Mouse (Mus musculus) midbrain, embryonic 12.5 days (tissue): Measurements from ENCODE around the gene Zfp513. TPM values are rescaled to one million over a fixed set of nuclear protein-coding genes. Genes with fewer than 3 reads are reported as not detected.

Experiments used
- ATAC-seq: fragments of 200-750 bp; cut with Nextera tagmentation; 2 replicates; pipeline ENCODE4 v1.8.0; 2017; ENCODE audit warnings: low read depth, moderate TSS enrichment, moderate library complexity; ENCODE audit not compliant: low FRiP score
- H3K27ac ChIP-seq: fragments of 300-500 bp; sonication (generic); replicated peaks from 2 replicates; pipeline ENCODE4 v1.5.1; 2016; ENCODE audit warnings: mild to moderate bottlenecking
- H3K27me3 ChIP-seq: fragments of 300-500 bp; sonication (generic); 2 replicates; pipeline ENCODE4 v1.6.1; 2016; ENCODE audit warnings: mild to moderate bottlenecking
- H3K36me3 ChIP-seq: fragments of 300-500 bp; sonication (generic); 2 replicates; pipeline ENCODE4 v1.6.1; 2016
- H3K4me1 ChIP-seq: fragments of 300-500 bp; sonication (generic); 2 replicates; pipeline ENCODE4 v1.6.1; 2016
- H3K4me2 ChIP-seq: fragments of 300-500 bp; sonication (generic); replicated peaks from 2 replicates; pipeline ENCODE4 v1.6.1; 2016; ENCODE audit warnings: mild to moderate bottlenecking, moderate library complexity
- H3K4me3 ChIP-seq: fragments of 300-500 bp; sonication (generic); 2 replicates; pipeline ENCODE4 v1.5.1; 2016; ENCODE audit warnings: mild to moderate bottlenecking
- H3K9ac ChIP-seq: fragments of 300-500 bp; sonication (generic); replicated peaks from 2 replicates; pipeline ENCODE4 v1.6.1; 2016; ENCODE audit warnings: mild to moderate bottlenecking, moderate library complexity
- H3K9me3 ChIP-seq: fragments of 300-500 bp; sonication (generic); 2 replicates; pipeline ENCODE4 v1.6.1; 2016; ENCODE audit warnings: mild to moderate bottlenecking
- WGBS: fragments of 180-500 bp; shearing (Covaris S2); methylation state at CpG from one replicate; pipeline ENCODE4 v1.1.7; 2016; 5-methylcytosine and 5-hydroxymethylcytosine counted together
- polyA plus RNA-seq: library from polyadenylated mRNA; unstranded; fragments of >200 nt; fragmentation: Nextera tagmentation; extraction: Ambion mirVana; gene quantifications from 2 replicates; pipeline ENCODE4 v1.2.1, GENCODE M21; 2016

Zfp513 gene
- polyA plus RNA-seq, 1 experiment from 2014 or later, result 22.0 TPM

- H3K9ac ChIP-seq, result no peak overlapping the region
- ATAC-seq, result no peak
- H3K27ac ChIP-seq, result no peak overlapping the region
- peaks cover 74% of the 10 kb centered on the region for H3K36me3 ChIP-seq
- no peak overlapping the region for H3K4me3 ChIP-seq
- no peaks in the 10 kb centered on the region for H3K27me3 ChIP-seq
- peaks cover 31% of the 10 kb centered on the region for H3K4me1 ChIP-seq
- WGBS, result 90% methylated on average over 5 of the region's 5 CpGs
- H3K4me2 ChIP-seq, result no peak overlapping the region
- peaks cover 5% of the 10 kb centered on the region for H3K9me3 ChIP-seq
These were observed 3.3 kb downstream of the Zfp513 start for GRCm38 (mm10) chr5:31198616-31199320.

DNA sequence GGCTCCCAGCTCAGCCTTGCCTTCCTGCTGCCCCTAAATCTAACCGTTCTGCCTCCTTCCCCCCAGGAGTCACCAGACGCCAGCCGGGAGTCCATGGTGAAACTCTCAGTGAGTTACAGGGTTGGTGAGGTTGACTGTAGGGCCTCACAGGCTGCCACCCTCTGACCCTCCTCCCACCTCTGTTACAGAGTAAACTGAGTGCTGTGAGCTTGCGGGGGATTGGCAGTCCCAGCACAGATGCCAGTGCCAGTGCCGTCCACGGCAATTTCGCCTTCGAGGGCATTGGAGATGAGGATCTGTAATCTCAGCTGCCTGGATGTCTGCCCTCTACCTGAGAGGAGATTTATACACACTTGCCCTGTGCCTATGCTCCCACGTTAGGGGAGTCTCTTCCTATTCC, 3.9 kb downstream of the Zfp513 start:
- H3K36me3 ChIP-seq, result peaks cover 68% of the 10 kb centered on the region
- no peaks in the 10 kb centered on the region for H3K27me3 ChIP-seq
- ATAC-seq, result no peak
- no peak overlapping the region for H3K27ac ChIP-seq
- no peak overlapping the region for H3K4me3 ChIP-seq
- 89% methylated on average over 9 of the region's 9 CpGs for WGBS
- H3K9ac ChIP-seq, result no peak overlapping the region
- peaks cover 32% of the 10 kb centered on the region for H3K4me1 ChIP-seq
- no peak overlapping the region for H3K4me2 ChIP-seq
- H3K9me3 ChIP-seq, result peaks cover 5% of the 10 kb centered on the region

DNA sequence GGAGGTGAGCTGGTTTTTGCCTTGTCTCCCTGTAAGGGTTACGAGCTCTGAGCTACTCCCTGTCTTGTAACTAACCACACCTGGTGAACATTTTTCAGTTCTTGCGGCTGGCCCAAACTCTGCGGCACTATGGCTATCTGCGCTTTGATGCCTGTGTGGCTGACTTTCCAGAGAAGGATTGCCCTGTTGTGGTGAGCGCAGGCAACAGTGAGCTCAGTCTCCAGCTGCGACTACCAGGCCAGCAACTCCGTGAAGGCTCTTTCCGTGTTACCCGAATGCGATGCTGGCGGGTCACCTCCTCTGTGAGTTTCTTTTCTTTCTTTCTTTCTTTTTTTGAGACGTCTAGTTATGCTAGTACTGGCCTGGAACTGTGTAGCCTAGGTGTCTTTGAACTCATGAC, 5.0 kb downstream of the Zfp513 start:
- Histone ChIP-seq H3K9me3 (peaks cover 5% of the 10 kb centered on the region), H3K27me3 (no peaks in the 10 kb centered on the region), H3K9ac (no peak overlapping the region), H3K36me3 (peaks cover 62% of the 10 kb centered on the region), H3K4me3 (no peak overlapping the region), H3K27ac (no peak overlapping the region), H3K4me1 (peaks cover 30% of the 10 kb centered on the region), H3K4me2 (no peak overlapping the region)
- ATAC-seq, result no peak
- 95% methylated on average over 12 of the region's 12 CpGs for WGBS

- Histone ChIP-seq H3K27ac (no peak overlapping the region), H3K27me3 (no peaks in the 10 kb centered on the region), H3K9me3 (peaks cover 5% of the 10 kb centered on the region), H3K9ac (no peak overlapping the region), H3K4me1 (peaks cover 32% of the 10 kb centered on the region), H3K4me3 (no peak overlapping the region), H3K36me3 (peaks cover 62% of the 10 kb centered on the region), H3K4me2 (no peak overlapping the region)
- WGBS, result 95% methylated on average over 10 of the region's 10 CpGs
- ATAC-seq, result no peak
These were observed 5.9 kb downstream of the Zfp513 start for GRCm38 (mm10) chr5:31196207-31196606.

DNA sequence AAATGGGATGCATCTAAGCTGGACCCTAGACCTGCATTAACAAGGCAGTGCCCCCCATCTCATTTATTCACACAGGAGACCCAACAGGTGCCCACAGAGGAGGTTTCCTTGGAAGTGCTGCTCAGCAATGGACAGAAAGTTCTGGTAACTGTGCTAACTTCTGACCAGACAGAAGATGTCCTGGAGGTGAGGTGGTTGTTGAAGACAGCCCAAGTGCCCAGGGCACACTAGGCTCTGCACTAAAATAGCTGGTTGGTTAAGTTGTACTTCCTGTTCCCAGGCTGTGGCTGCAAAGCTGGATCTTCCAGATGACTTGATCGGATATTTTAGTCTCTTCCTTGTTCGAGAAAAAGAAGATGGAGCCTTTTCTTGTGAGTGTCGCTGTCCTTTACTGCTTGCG, 6.4 kb downstream of the Zfp513 start:
- Histone ChIP-seq H3K9me3 (peaks cover 5% of the 10 kb centered on the region), H3K9ac (no peak overlapping the region), H3K4me2 (no peak overlapping the region), H3K4me3 (no peak overlapping the region), H3K4me1 (peaks cover 26% of the 10 kb centered on the region), H3K36me3 (peaks cover 66% of the 10 kb centered on the region), H3K27ac (no peak overlapping the region), H3K27me3 (no peaks in the 10 kb centered on the region)
- ATAC-seq, result no peak
- WGBS, result 94% methylated on average over 4 of the region's 4 CpGs

DNA sequence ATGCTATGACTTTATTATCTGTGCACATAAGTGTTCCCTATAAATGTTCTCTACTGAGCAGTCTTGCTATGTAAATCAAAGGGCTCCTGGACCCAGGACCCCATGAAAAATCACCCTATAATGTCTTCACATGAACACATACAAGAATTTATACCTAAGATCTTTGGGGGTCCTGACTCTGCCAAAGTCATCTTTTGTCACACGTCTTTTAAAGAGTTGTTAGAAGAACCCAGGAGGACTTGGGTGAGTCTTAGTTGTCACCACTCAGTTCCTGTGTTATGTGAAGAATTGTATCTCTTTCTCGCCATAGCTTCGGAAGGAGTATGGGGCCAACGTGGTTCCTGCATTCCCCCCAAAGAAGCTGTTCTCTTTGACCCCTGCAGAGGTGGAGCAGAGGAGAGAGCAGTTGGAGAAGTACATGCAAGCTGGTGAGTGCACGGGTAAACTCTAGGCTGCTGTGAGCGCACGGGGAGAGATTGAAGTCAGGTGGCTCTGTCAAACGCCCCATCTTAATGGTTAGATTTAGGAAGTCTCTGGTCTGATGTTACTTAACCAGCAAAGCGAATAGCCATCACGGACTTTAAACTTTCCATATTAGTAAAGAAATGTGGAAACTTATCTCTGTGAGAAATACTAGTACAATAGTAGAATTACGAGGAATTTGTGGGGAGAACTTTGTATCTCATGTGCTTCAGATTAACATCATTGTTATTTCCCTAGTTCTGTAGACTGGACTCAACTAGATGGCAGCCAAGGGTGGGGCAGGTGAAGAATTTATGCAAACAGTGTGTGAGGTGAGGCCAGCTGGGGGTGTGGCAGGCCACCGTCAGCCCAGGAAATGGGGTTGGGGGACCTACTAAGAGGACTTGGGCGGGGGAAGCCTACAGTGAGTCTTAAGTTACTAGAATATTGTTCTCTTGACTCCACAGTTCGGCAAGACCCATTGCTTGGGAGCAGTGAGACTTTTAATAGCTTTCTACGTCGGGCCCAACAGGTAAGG, 7.3 kb downstream of the Zfp513 start:
- no peak for ATAC-seq
- WGBS, result 91% methylated on average over 16 of the region's 16 CpGs
- peaks cover 66% of the 10 kb centered on the region for H3K36me3 ChIP-seq
- no peaks in the 10 kb centered on the region for H3K9me3 ChIP-seq
- H3K4me3 ChIP-seq, result peak overlapping the region; percentile 90
- H3K4me2 ChIP-seq, result peak overlapping the region; percentile 90
- H3K4me1 ChIP-seq, result peaks cover 20% of the 10 kb centered on the region
- no peaks in the 10 kb centered on the region for H3K27me3 ChIP-seq
- no peak overlapping the region for H3K9ac ChIP-seq
- no peak overlapping the region for H3K27ac ChIP-seq

DNA sequence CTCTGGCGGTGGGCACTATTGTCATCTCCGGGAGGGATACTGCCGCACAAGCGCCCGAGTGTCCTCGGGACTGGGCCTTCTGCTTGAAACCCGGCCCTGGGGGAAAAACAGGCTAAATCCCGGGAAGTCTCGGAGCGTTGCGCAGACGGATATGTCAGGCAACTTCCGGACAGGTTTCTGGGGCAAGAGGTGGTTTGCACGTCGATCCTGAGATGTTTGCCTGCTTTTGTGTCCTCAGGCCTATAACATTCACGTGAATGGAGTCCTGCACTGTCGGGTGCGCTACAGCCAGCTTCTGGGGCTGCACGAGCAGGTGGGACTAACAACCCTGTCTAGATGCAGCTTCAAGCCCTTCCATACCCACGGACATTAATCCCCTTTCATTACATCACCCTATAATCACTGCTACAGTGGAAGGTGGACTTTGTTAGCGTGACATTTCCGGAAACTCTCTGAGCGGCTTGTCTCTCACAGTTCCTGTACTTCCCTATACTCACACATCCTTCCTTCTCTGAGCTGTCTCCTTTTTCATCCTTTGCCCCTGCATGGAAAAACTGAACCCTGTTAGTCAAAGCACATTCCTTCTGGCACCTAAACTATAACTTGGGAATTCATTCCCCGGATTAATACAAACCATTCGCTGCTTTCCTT, 8.3 kb downstream of the Zfp513 start:
- no peak for ATAC-seq
- WGBS, result 15% methylated on average over 25 of the region's 25 CpGs
- peaks cover 20% of the 10 kb centered on the region for H3K4me1 ChIP-seq
- no peaks in the 10 kb centered on the region for H3K9me3 ChIP-seq
- peak overlapping the region; percentile 91 for H3K9ac ChIP-seq
- peak overlapping the region; percentile 73 for H3K27ac ChIP-seq
- peaks cover 62% of the 10 kb centered on the region for H3K36me3 ChIP-seq
- H3K4me3 ChIP-seq, result peak overlapping the region; percentile 90
- no peaks in the 10 kb centered on the region for H3K27me3 ChIP-seq
- H3K4me2 ChIP-seq, result peak overlapping the region; percentile 90

- peaks cover 62% of the 10 kb centered on the region for H3K36me3 ChIP-seq
- H3K4me2 ChIP-seq, result peak within 1 kb of the TSS; percentile 90
- H3K4me3 ChIP-seq, result peak within 1 kb of the TSS; percentile 90
- H3K9ac ChIP-seq, result peak within 1 kb of the TSS; percentile 91
- peaks cover 20% of the 10 kb centered on the region for H3K4me1 ChIP-seq
- peak within 1 kb of the TSS; percentile 73 for H3K27ac ChIP-seq
- no peaks in the 10 kb centered on the region for H3K9me3 ChIP-seq
- no peaks in the 10 kb centered on the region for H3K27me3 ChIP-seq
- ATAC-seq, result peak; percentile 95
- under 1% methylated on average over 48 of the region's 48 CpGs for WGBS
These were observed 9.0 kb downstream of the Zfp513 start, which contains the start of the genes Snx17 and Eif2b4 for GRCm38 (mm10) chr5:31192939-31193630. Snx17 (plus strand) TSS chr5:31193227. Eif2b4 (minus strand) TSS chr5:31193430.

GRCm38 (mm10) chr5:31192045-31192938, 9.8 kb downstream of the Zfp513 start:
- WGBS, result 14% methylated on average over 42 of the region's 42 CpGs
- Histone ChIP-seq H3K4me1 (peaks cover 20% of the 10 kb centered on the region), H3K27me3 (no peaks in the 10 kb centered on the region), H3K9me3 (no peaks in the 10 kb centered on the region), H3K9ac (peak overlapping the region; percentile 91), H3K36me3 (peaks cover 62% of the 10 kb centered on the region), H3K27ac (peak overlapping the region; percentile 72), H3K4me3 (peak overlapping the region; percentile 90), H3K4me2 (peak overlapping the region; percentile 90)
- peak; percentile 64; the same call in 1 of the 2 replicates for ATAC-seq

DNA sequence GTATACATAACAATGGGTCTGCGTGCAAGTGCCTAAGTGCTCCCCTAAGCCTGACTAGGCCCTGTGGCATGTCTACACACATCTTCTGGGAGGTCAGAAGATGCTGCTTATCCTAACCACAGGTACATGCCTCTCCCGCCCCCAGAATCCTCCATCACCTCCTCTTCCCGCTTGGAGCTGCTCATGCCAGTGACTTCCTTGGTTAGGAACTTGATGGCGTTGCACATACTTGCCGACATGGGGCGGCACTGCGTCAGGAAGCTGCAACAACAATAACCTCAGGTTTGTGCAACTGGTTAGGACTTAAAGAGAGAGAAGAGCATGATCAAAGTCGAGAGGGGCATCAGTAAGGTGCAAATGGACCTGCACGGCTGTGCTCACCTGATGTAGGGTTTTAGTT, 11.9 kb downstream of the Zfp513 start:
- no peak for ATAC-seq
- WGBS, result 89% methylated on average over 9 of the region's 9 CpGs
- H3K9ac ChIP-seq, result no peak overlapping the region
- H3K27ac ChIP-seq, result no peak overlapping the region
- peaks cover 20% of the 10 kb centered on the region for H3K4me1 ChIP-seq
- no peak overlapping the region for H3K4me2 ChIP-seq
- H3K27me3 ChIP-seq, result no peaks in the 10 kb centered on the region
- no peak overlapping the region for H3K4me3 ChIP-seq
- no peaks in the 10 kb centered on the region for H3K9me3 ChIP-seq
- H3K36me3 ChIP-seq, result peaks cover 47% of the 10 kb centered on the region
